Mouse (Mus musculus): ENCODE measurements around the gene Fbxo46.

DNA sequence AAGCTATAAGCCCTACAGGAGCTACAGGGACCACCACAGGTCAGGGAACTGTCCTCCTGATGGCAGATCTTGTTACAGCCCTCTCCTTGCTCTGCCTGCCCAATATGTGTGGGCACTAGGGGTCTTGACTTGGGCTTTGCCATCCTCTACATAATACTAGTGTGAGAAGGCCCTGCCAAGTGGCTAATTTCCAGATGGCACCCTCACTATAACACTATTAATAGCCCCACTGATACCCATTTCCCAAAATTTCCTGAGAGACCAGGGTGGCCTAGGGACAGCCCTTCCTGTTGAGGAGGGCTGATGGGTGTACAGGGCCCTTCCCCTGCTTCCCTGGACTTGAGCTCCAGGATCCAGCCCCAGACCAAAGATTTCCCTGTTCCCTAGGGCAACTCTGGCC lies 21.8 kb upstream of the Fbxo46 start:
- TF ChIP-seq CTCF (IDR thresholded peaks at IDR 0.05; ENCODE audit: insufficient read depth, low read depth, low read length): no peak
- TF ChIP-seq POLR2A (IDR thresholded peaks at IDR 0.05; ENCODE audit: insufficient read depth, low read depth, low read length): no peak

All from olfactory bulb, adult 2 months (tissue).